Mouse (Mus musculus) limb, embryonic 14.5 days (tissue): Measurements from ENCODE around the gene Rsg1. TPM values are rescaled to one million over a fixed set of nuclear protein-coding genes. Genes with fewer than 3 reads are reported as not detected.

ENCODE experiments used
- ATAC-seq: fragments of 200-750 bp; cut with Nextera tagmentation; 2 replicates; pipeline ENCODE4 v1.8.0; 2017; ENCODE audit warnings: low read depth, moderate number of reproducible peaks, moderate TSS enrichment; ENCODE audit not compliant: low FRiP score
- DNase-seq: peaks from one replicate; pipeline ENCODE4 v3.0.0-alpha.2; 2015; ENCODE audit warnings: low spot score
- H3K27ac ChIP-seq: fragments of 300-500 bp; sonication (generic); replicated peaks from 2 replicates; pipeline ENCODE4 v1.5.1; 2014; ENCODE audit warnings: low read depth, mild to moderate bottlenecking, low read length, moderate library complexity, mixed read lengths
- H3K27me3 ChIP-seq: fragments of 300-500 bp; sonication (generic); 2 replicates; pipeline ENCODE4 v1.6.1; 2014; ENCODE audit warnings: low read length, mixed read lengths; ENCODE audit not compliant: control insufficient read depth, insufficient read depth
- H3K36me3 ChIP-seq: fragments of 300-500 bp; sonication (generic); 2 replicates; pipeline ENCODE4 v1.6.1; 2014; ENCODE audit warnings: mild to moderate bottlenecking, low read length, moderate library complexity, mixed read lengths; ENCODE audit not compliant: control insufficient read depth, insufficient read depth
- H3K4me1 ChIP-seq: fragments of 300-500 bp; sonication (generic); 2 replicates; pipeline ENCODE4 v1.6.1; 2014; ENCODE audit warnings: antibody characterized with exemption, low read length, mixed read lengths; ENCODE audit not compliant: control insufficient read depth, insufficient read depth
- H3K4me2 ChIP-seq: fragments of 300-500 bp; sonication (generic); replicated peaks from 2 replicates; pipeline ENCODE4 v1.6.1; 2014; ENCODE audit warnings: low read depth, mild to moderate bottlenecking, low read length, moderate library complexity; ENCODE audit not compliant: severe bottlenecking
- H3K4me3 ChIP-seq: fragments of 300-500 bp; sonication (generic); replicated peaks from 2 replicates; pipeline ENCODE4 v1.5.1; 2014; ENCODE audit warnings: low read length
- H3K9ac ChIP-seq: fragments of 300-500 bp; sonication (generic); 2 replicates; pipeline ENCODE4 v1.6.1; 2014; ENCODE audit warnings: mild to moderate bottlenecking, low read depth, low read length, moderate library complexity; ENCODE audit not compliant: severe bottlenecking
- H3K9me3 ChIP-seq: fragments of 300-500 bp; sonication (generic); 2 replicates; pipeline ENCODE4 v1.6.1; 2016; ENCODE audit warnings: low read length; ENCODE audit not compliant: control insufficient read depth
- POLR2A ChIP-seq: fragments of 200-500 bp; IDR thresholded peaks from 2 replicates; pipeline ENCODE4 v1.8.0; 2012; ENCODE audit warnings: inconsistent platforms, mild to moderate bottlenecking, moderate library complexity, borderline replicate concordance; ENCODE audit not compliant: insufficient read depth, insufficient read length; ENCODE audit errors: extremely low read depth
- WGBS: fragments of 180-500 bp; shearing (Covaris S2); extraction: QIAGEN DNeasy Blood & Tissue Kit; methylation state at CpG from one replicate; pipeline ENCODE4 v1.1.7; 2014; 5-methylcytosine and 5-hydroxymethylcytosine counted together
- polyA plus RNA-seq, 2 experiments: library from polyadenylated mRNA; depleted of rRNA in 1 of 2; stranded (reverse) in 1 of 2; unstranded in 1 of 2; fragments of >200 nt; fragmentation: Nextera tagmentation in 1 of 2; extraction: Ambion mirVana in 1 of 2; gene quantifications; 2 replicates each; pipeline versions ENCODE4 v1.2.1 to v1.2.3; 2012 to 2014

Rsg1 gene
- polyA plus RNA-seq, 2 experiments: 3.6 to 5.5 TPM

DNA sequence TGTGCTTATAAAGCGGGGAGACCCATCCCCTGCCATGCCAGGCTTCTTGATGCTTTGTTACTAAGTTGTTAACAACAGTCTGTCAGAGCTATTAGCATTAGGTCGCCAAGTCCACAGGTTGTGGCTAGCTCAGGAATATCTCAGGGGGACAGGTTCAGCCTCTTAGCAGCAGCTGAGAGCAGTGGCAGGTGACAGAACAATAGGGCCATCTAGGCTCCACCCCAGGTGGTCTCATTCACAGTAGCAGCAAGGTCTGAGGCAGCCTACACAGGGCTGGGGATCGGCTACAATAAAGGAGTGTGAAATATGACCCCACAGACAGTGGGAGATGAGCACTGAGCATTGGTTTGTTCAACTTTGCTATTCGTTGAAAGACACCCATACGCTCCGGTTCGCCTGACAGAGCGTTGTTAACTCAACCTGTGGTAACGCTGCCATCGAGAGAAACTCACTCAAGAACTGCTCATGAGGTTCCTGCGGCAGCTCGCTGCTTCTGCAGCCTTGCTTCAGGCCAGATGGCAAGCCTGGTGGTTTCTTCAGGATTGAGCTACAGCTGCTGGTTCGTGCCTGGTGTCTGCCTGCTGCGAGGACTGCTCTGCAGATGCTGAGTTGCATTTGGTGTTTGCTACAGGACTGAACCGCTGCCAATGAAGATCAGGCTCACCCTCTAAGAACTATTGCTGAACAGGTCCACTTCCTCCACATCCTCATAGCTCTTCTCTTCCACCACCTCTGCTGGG, 56.6 kb downstream of the Rsg1 start:
- H3K4me1 ChIP-seq: peaks cover 3% of the 10 kb centered on the region; the same call in 1 of the 2 replicates

DNA sequence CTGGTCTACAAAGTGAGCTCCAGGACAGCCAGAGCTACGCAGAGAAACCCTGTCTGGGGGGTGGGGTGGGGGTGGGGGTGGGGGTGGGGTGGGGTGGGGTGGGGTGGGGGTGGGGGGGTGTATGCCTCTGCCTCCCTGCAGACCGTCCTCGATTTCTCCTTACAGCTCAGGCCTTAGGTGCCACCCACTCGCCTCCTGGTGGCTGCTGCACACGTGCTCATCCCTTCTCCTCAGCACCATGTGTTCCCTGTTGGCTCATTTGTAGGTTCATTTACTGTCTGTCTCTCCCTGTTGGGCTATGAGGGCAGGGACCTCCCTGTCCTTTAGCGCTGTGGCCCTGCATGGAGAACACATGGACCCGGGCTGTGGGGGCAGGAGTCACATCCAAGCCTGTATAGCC, 57.5 kb downstream of the Rsg1 start:
- no peak for ATAC-seq
- no peak for TF ChIP-seq POLR2A

More for the DNA sequence above, 56.6 kb downstream of the Rsg1 start:
- H3K4me3 ChIP-seq: no peak overlapping the region
- H3K9me3 ChIP-seq: no peaks in the 10 kb centered on the region
- ATAC-seq (no peak), DNase-seq (no peak)
- no peak overlapping the region for H3K4me2 ChIP-seq
- H3K9ac ChIP-seq: no peak overlapping the region
- WGBS: 59% methylated on average over 15 of the region's 15 CpGs
- H3K36me3 ChIP-seq: no peaks in the 10 kb centered on the region
- no peak overlapping the region for H3K27ac ChIP-seq
- no peak for TF ChIP-seq POLR2A
- no peaks in the 10 kb centered on the region for H3K27me3 ChIP-seq

DNA sequence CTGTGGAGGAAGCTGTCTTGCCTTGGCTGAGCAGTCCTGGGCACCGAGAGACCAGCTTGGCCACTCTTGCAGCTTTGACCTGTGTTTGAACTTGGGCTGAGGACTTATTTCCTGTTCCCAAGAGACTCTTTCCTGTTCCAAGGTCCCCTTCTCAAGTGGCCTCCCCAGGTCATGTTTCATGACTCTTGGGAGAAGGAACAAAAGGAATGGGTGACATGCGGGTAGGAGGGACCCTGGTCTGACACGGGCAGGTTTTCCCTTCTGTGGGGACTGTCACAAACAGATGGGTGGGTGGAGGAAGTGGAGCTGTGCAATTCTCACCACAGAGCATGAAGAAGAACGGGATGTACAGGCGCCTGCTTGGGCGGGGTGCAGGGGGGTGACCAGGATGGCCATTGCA, 58.0 kb downstream of the Rsg1 start:
- no peak for ATAC-seq
- WGBS: 79% methylated on average over 6 of the region's 6 CpGs
- H3K4me1 ChIP-seq: peaks cover 3% of the 10 kb centered on the region; the same call in 1 of the 2 replicates
- H3K9ac ChIP-seq: no peak overlapping the region
- H3K9me3 ChIP-seq: no peaks in the 10 kb centered on the region
- H3K36me3 ChIP-seq: no peaks in the 10 kb centered on the region
- no peak for TF ChIP-seq POLR2A
- no peak for DNase-seq
- no peak overlapping the region for H3K4me2 ChIP-seq
- H3K27me3 ChIP-seq: no peaks in the 10 kb centered on the region
- H3K27ac ChIP-seq: no peak overlapping the region
- no peak overlapping the region for H3K4me3 ChIP-seq

More for the DNA sequence above, 57.5 kb downstream of the Rsg1 start:
- Histone ChIP-seq H3K36me3 (no peaks in the 10 kb centered on the region), H3K4me1 (peaks cover 3% of the 10 kb centered on the region; the same call in 1 of the 2 replicates), H3K9ac (no peak overlapping the region), H3K4me3 (no peak overlapping the region), H3K4me2 (no peak overlapping the region), H3K9me3 (no peaks in the 10 kb centered on the region), H3K27me3 (no peaks in the 10 kb centered on the region), H3K27ac (no peak overlapping the region)
- 80% methylated on average over 7 of the region's 7 CpGs for whole genome bisulfite sequencing
- DNase-seq: no peak

DNA sequence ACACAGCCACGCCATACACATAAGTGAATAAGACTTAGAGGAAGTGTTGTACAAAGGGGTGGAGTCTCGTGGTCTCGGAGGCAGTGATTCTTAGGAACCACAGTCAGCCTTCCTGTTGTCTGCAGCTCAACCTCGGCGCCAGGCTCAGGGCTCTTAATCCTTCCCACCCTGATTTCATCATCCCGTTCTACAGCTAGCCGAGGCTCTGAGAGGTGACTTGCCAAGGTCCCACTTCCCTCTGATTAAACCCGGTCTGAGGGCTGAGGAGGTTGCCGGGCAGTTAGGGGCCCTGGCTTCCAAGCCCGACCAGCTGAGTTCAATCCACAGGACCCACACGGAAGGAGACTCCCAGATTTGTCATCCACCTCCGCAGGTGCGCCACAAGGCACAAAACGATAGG, 59.1 kb downstream of the Rsg1 start:
- 17% methylated on average over 14 of the region's 14 CpGs for WGBS
- no peak for TF ChIP-seq POLR2A
- Histone ChIP-seq H3K9me3 (no peaks in the 10 kb centered on the region), H3K4me2 (peak overlapping the region; percentile 36), H3K4me3 (0 out of 2 replicates have a peak overlapping the region, but pooled peaks have one; percentile 12), H3K36me3 (no peaks in the 10 kb centered on the region), H3K9ac (peak overlapping the region; percentile 32; the same call in 1 of the 2 replicates), H3K27me3 (no peaks in the 10 kb centered on the region), H3K27ac (no peak overlapping the region), H3K4me1 (peaks cover 3% of the 10 kb centered on the region; the same call in 1 of the 2 replicates)
- DNase-seq: peak; percentile 41
- peak; percentile 16; the same call in 1 of the 2 replicates for ATAC-seq

DNA sequence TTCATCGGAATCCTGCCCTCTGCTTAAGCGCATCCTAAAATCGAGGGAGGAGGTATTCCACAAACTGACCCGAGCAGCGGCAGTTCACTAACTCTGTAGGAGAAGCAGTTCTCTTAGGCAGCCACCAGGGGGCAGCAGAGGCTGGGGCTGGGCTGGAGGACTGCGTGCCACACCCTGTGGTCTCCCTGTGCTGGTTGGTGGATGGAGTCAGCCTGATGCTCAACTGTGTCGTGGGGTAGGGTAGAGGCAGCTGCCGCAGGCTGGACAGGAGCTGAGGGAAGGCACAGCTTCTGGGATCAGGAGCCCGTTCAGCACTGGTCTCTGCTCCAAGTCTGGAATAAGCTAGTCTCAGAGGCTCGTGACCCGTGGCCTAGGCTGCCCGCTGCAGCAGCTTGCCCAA, 59.5 kb downstream of the Rsg1 start:
- peak overlapping the region; percentile 32; the same call in 1 of the 2 replicates for H3K9ac ChIP-seq
- H3K4me3 ChIP-seq: 0 out of 2 replicates have a peak overlapping the region, but pooled peaks have one; percentile 12
- no peaks in the 10 kb centered on the region for H3K9me3 ChIP-seq
- DNase-seq (peak; percentile 92), ATAC-seq (peak; percentile 90)
- H3K27ac ChIP-seq: no peak overlapping the region
- no peaks in the 10 kb centered on the region for H3K36me3 ChIP-seq
- H3K4me1 ChIP-seq: peaks cover 3% of the 10 kb centered on the region; the same call in 1 of the 2 replicates
- H3K4me2 ChIP-seq: peak overlapping the region; percentile 36
- 18% methylated on average over 12 of the region's 12 CpGs for WGBS
- no peak for TF ChIP-seq POLR2A
- no peaks in the 10 kb centered on the region for H3K27me3 ChIP-seq
